8 mouse cellular contexts compared by ENCODE assay signal in the genomic region with DNA sequence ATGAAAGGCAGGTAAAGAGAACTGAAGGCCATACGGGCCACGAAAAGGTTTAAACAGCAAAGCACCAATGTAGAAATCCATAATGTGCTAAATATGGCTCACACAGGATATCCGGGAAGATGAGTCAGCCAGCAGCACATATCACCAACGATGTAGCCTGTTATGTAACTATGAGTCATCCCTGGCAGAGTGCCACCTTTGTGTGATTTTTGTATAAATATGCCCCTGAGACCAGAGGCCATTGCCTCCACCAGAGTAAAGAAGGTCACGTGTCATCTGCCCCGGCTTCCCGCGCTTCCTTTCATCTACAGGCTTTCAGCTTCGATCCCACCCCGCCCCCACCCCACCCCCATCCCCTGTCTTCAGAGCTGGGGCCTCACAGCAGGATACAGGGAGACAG.
DNase-seq lines count a peak whose midpoint lies in the region; ATAC-seq and TF ChIP-seq lines count a peak whose summit lies in the region.

No protein-coding gene starts in this region.

- no peaks in the 10 kb centered on the region for H3K9me3 ChIP-seq in midbrain, embryonic 11.5 days (ENCODE audit: control insufficient read depth, low read length)
- H3K9me3 ChIP-seq in midbrain, embryonic 16.5 days (replicated peaks; ENCODE audit: control insufficient read depth, low read length, poor library complexity, severe bottlenecking): no peaks in the 10 kb centered on the region
- no peaks in the 10 kb centered on the region for H3K9me3 ChIP-seq in heart, embryonic 10.5 days
- H3K9me3 ChIP-seq in kidney, embryonic 15.5 days (replicated peaks): no peaks in the 10 kb centered on the region
- H3K9me3 ChIP-seq in stomach, embryonic 16.5 days (replicated peaks; ENCODE audit: control insufficient read depth, low read length): no peaks in the 10 kb centered on the region

- no peak overlapping the region for H3ac ChIP-seq in myocyte (ENCODE audit: control insufficient read depth, insufficient read length)

- H3K36me3 ChIP-seq in midbrain, embryonic 11.5 days (ENCODE audit: control insufficient read depth, insufficient read depth, low read length): no peaks in the 10 kb centered on the region
- H3K36me3 ChIP-seq in midbrain, embryonic 16.5 days (ENCODE audit: control insufficient read depth, insufficient read depth, low read length): no peaks in the 10 kb centered on the region
- no peaks in the 10 kb centered on the region for H3K36me3 ChIP-seq in heart, embryonic 10.5 days
- H3K36me3 ChIP-seq in kidney, embryonic 15.5 days: no peaks in the 10 kb centered on the region
- no peaks in the 10 kb centered on the region for H3K36me3 ChIP-seq in myocyte (ENCODE audit: control insufficient read depth, insufficient read depth)
- no peaks in the 10 kb centered on the region for H3K36me3 ChIP-seq in stomach, embryonic 16.5 days (ENCODE audit: control insufficient read depth, insufficient read depth, low read length)

- H3K4me1 ChIP-seq in midbrain, embryonic 11.5 days (ENCODE audit: control insufficient read depth, insufficient read depth, low read length): peaks cover 2% of the 10 kb centered on the region; the same call in 1 of the 2 replicates
- no peaks in the 10 kb centered on the region for H3K4me1 ChIP-seq in midbrain, embryonic 16.5 days (ENCODE audit: control insufficient read depth, insufficient read depth, low read length)
- H3K4me1 ChIP-seq in heart, embryonic 10.5 days: peaks cover 12% of the 10 kb centered on the region; the same call in 1 of the 2 replicates
- H3K4me1 ChIP-seq in kidney, embryonic 15.5 days: peaks cover 19% of the 10 kb centered on the region
- H3K4me1 ChIP-seq in stomach, embryonic 16.5 days (ENCODE audit: control insufficient read depth, insufficient read depth, low read length): 0 out of 2 replicates have a peak, but pooled peaks cover 2% of the 10 kb centered on the region

- no peaks in the 10 kb centered on the region for H3K79me2 ChIP-seq in myocyte (ENCODE audit: control insufficient read depth, insufficient read depth)

- H3K27me3 ChIP-seq in midbrain, embryonic 11.5 days (ENCODE audit: control insufficient read depth, insufficient read depth, low read length): no peaks in the 10 kb centered on the region
- H3K27me3 ChIP-seq in midbrain, embryonic 16.5 days (ENCODE audit: control insufficient read depth, insufficient read depth, low read depth, low read length): no peaks in the 10 kb centered on the region
- no peaks in the 10 kb centered on the region for H3K27me3 ChIP-seq in heart, embryonic 10.5 days (ENCODE audit: insufficient read depth, poor library complexity, severe bottlenecking)
- H3K27me3 ChIP-seq in kidney, embryonic 15.5 days: no peaks in the 10 kb centered on the region
- no peaks in the 10 kb centered on the region for H3K27me3 ChIP-seq in myocyte (ENCODE audit: control insufficient read depth, insufficient read depth, insufficient read length)
- no peaks in the 10 kb centered on the region for H3K27me3 ChIP-seq in stomach, embryonic 16.5 days (ENCODE audit: control insufficient read depth, insufficient read depth, low read length)

- peak; percentile 88 for DNase-seq in midbrain, embryonic 11.5 days (ENCODE audit: low spot score, missing footprints)
- DNase-seq in embryo, embryonic 10.5 days (ENCODE audit: low spot score): peak; percentile 66
- DNase-seq in heart, embryonic 10.5 days (ENCODE audit: low spot score): peak; percentile 82
- peak; percentile 64 for DNase-seq in liver

- 0 out of 2 replicates have a peak, but pooled peaks have one; percentile 30 for ATAC-seq in midbrain, embryonic 11.5 days (ENCODE audit: low FRiP score)
- no peak for ATAC-seq in midbrain, embryonic 16.5 days
- ATAC-seq in kidney, embryonic 15.5 days (replicated peaks; ENCODE audit: low FRiP score): peak; percentile 64
- peak; percentile 64; the same call in 1 of the 2 replicates for ATAC-seq in stomach, embryonic 16.5 days (ENCODE audit: insufficient read depth, low FRiP score)

- H3K9ac ChIP-seq in midbrain, embryonic 11.5 days (ENCODE audit: low read length): no peak overlapping the region
- no peak overlapping the region for H3K9ac ChIP-seq in midbrain, embryonic 16.5 days (ENCODE audit: low read depth, low read length)
- no peak overlapping the region for H3K9ac ChIP-seq in kidney, embryonic 15.5 days
- no peak overlapping the region for H3K9ac ChIP-seq in stomach, embryonic 16.5 days (ENCODE audit: low read length)

- no peak overlapping the region for H3K27ac ChIP-seq in midbrain, embryonic 11.5 days (ENCODE audit: low read depth, low read length)
- H3K27ac ChIP-seq in midbrain, embryonic 16.5 days (ENCODE audit: low read length): no peak overlapping the region
- H3K27ac ChIP-seq in heart, embryonic 10.5 days: peak overlapping the region; percentile 63; the same call in 1 of the 2 replicates
- H3K27ac ChIP-seq in kidney, embryonic 15.5 days: peak overlapping the region; percentile 3; the same call in 1 of the 2 replicates
- H3K27ac ChIP-seq in stomach, embryonic 16.5 days (ENCODE audit: low read length): no peak overlapping the region

- 48% methylated on average over 10 of the region's 10 CpGs for WGBS in midbrain, embryonic 11.5 days
- 36% methylated on average over 9 of the region's 10 CpGs for WGBS in midbrain, embryonic 16.5 days
- 33% methylated on average over 10 of the region's 10 CpGs for WGBS in heart, embryonic 10.5 days
- WGBS in kidney, embryonic 15.5 days: 30% methylated on average over 10 of the region's 10 CpGs
- 22% methylated on average over 10 of the region's 10 CpGs for WGBS in stomach, embryonic 16.5 days

- no peak overlapping the region for H3K4me2 ChIP-seq in midbrain, embryonic 11.5 days
- H3K4me2 ChIP-seq in midbrain, embryonic 16.5 days (ENCODE audit: low read length): no peak overlapping the region
- H3K4me2 ChIP-seq in kidney, embryonic 15.5 days: no peak overlapping the region
- no peak overlapping the region for H3K4me2 ChIP-seq in myocyte (ENCODE audit: low read depth)
- no peak overlapping the region for H3K4me2 ChIP-seq in stomach, embryonic 16.5 days (ENCODE audit: low read depth, low read length)

- TF ChIP-seq POLR2A in myocyte (IDR thresholded peaks at IDR 0.05; ENCODE audit: insufficient read length, low read depth): no peak

- H3K4me3 ChIP-seq in midbrain, embryonic 11.5 days (ENCODE audit: low read depth, low read length): no peak overlapping the region
- no peak overlapping the region for H3K4me3 ChIP-seq in midbrain, embryonic 16.5 days (ENCODE audit: low read depth, low read length)
- no peak overlapping the region for H3K4me3 ChIP-seq in heart, embryonic 10.5 days
- H3K4me3 ChIP-seq in kidney, embryonic 15.5 days (replicated peaks): no peak overlapping the region
- no peak overlapping the region for H3K4me3 ChIP-seq in myocyte
- H3K4me3 ChIP-seq in stomach, embryonic 16.5 days (replicated peaks; ENCODE audit: low read length): no peak overlapping the region

TF ChIP-seq in myocyte, 11 proteins besides CTCF, POLR2A, EP300 and RAD21:
- TF ChIP-seq REST (IDR thresholded peaks at IDR 0.05; ENCODE audit: insufficient read depth, insufficient read length) (no peak), MYOG (IDR thresholded peaks at IDR 0.05; ENCODE audit: control insufficient read depth in 1 of 3, insufficient read depth in 1 of 3, insufficient read length in 2 of 3, low read depth in 2 of 3) (no peak), SRF (IDR thresholded peaks at IDR 0.05; ENCODE audit: control insufficient read depth, insufficient read length, low read depth) (peak; percentile 73)

Comparison
In these comparisons a context has a peak if more than half of its experiments do, and no peak if none do; other contexts are left out.
1. H3K27ac ChIP-seq: peak in heart, embryonic 10.5 days (single experiment) and kidney, embryonic 15.5 days (single experiment); none in midbrain, embryonic 11.5 days (single experiment), midbrain, embryonic 16.5 days (single experiment) and stomach, embryonic 16.5 days (single experiment).
2. Peak in every context shown above with its lines, with median percentiles within 50 percentile points of each other: DNase-seq.